Mouse (Mus musculus) c-Kit-positive CD71-negative TER-119-negative erythroid progenitor cells, embryonic 14.5 days (primary cell): ENCODE data around the gene Tbrg4.

Experiments used
- DNase-seq: peaks from one replicate; pipeline ENCODE4 v3.0.0-alpha.2; 2013; ENCODE audit warnings: low read depth

Tbrg4 gene

GRCm38 (mm10) chr11:6623704-6624103 is 2.2 kb downstream of the Tbrg4 start:
- DNase-seq = no peak

GRCm38 (mm10) chr11:6615250-6616205 is 10.3 kb downstream of the Tbrg4 start:
- no peak for DNase-seq

- DNase-seq = no peak
Measured at GRCm38 (mm10) chr11:6605491-6606399, 20.1 kb downstream of the Tbrg4 start, which contains the start of gene Nacad. Nacad (minus strand) TSS chr11:6606053.

GRCm38 (mm10) chr11:6605021-6605481 is 20.8 kb downstream of the Tbrg4 start:
- no peak for DNase-seq

- no peak for DNase-seq
Measured at GRCm38 (mm10) chr11:6604604-6604936, 21.3 kb downstream of the Tbrg4 start.

GRCm38 (mm10) chr11:6603887-6604603 is 21.8 kb downstream of the Tbrg4 start:
- no peak for DNase-seq

- no peak for DNase-seq
Measured at GRCm38 (mm10) chr11:6603224-6603623, 22.6 kb downstream of the Tbrg4 start.

GRCm38 (mm10) chr11:6602662-6603061 is 23.2 kb downstream of the Tbrg4 start:
- DNase-seq = no peak

- no peak for DNase-seq
Measured at GRCm38 (mm10) chr11:6601649-6602480, 24.0 kb downstream of the Tbrg4 start.

- no peak for DNase-seq
Measured at GRCm38 (mm10) chr11:6600284-6600944, 25.5 kb downstream of the Tbrg4 start.

GRCm38 (mm10) chr11:6599831-6600230 is 26.0 kb downstream of the Tbrg4 start:
- no peak for DNase-seq

- no peak for DNase-seq
Measured at GRCm38 (mm10) chr11:6599011-6599681, 26.7 kb downstream of the Tbrg4 start.

- no peak for DNase-seq
Measured at GRCm38 (mm10) chr11:6598191-6598889, 27.5 kb downstream of the Tbrg4 start.

GRCm38 (mm10) chr11:6597523-6597922 is 28.3 kb downstream of the Tbrg4 start:
- DNase-seq = no peak

- no peak for DNase-seq
Measured at GRCm38 (mm10) chr11:6596616-6597015, 29.3 kb downstream of the Tbrg4 start.

- no peak for DNase-seq
Measured at GRCm38 (mm10) chr11:6596205-6596604, 29.7 kb downstream of the Tbrg4 start.

- no peak for DNase-seq
Measured at GRCm38 (mm10) chr11:6595339-6595738, 30.5 kb downstream of the Tbrg4 start.

- no peak for DNase-seq
Measured at GRCm38 (mm10) chr11:6594845-6595244, 31.0 kb downstream of the Tbrg4 start.

- no peak for DNase-seq
Measured at GRCm38 (mm10) chr11:6593406-6593805, 32.5 kb downstream of the Tbrg4 start.
